Mouse (Mus musculus): ENCODE results near the gene Grm2. TPM values are rescaled to one million over a fixed set of nuclear protein-coding genes. Genes with fewer than 3 reads are reported as not detected.
"Not testable (repeated sequence)": the region's sequence is repeated elsewhere in the genome, so short reads cannot be mapped to it uniquely, and the experiment has no call there.

Gene Grm2
- total RNA-seq, 2 experiments from 2014 or later: 63.9 to 84.0 TPM

DNA sequence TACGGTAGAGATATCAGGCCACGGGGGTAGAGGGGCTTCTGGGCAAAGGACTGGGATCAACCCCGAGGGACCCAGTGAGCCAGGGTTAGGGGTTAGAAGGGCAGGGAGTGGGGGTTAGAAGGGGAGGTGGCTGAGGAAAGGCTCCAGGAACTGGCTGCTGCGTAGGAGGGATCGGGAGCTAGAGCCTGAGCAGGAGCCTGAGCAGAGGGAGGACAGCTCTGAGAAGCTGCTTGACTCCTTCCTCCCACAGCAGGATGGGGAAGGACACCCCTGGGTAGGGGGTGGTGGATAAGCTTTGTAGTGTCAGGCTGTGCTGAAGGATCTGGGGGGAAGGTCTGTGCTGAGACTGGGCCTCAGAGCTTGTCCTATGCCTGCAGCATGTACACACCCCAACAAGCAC lies 938 bp upstream of the Grm2 start:
- DNase-seq (ENCODE audit: extremely low spot score in 1 of 2, low spot score in 1 of 2): no peak

DNA sequence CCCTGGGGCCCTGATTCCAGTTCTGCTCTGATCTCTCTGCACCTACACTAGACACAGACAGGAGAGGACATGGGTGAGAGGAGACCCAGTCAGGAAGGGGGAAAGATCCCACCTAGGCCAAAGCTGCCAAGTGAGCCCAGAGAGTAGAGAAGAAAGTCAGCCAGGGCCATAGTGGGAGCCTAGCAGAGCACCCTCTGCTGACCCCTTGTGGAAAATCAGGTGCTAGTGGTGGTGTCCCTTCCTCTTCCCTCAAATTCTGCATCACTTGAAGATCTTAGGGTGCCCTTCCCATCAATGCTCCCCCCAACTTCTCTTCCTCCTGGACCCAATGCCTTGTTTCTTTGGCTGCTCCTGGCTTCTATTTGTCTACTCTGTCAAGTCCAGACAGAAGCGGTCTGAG lies 3.2 kb downstream of the Grm2 start:
- no peak for DNase-seq (ENCODE audit: extremely low spot score in 1 of 2, low spot score in 1 of 2)

DNA sequence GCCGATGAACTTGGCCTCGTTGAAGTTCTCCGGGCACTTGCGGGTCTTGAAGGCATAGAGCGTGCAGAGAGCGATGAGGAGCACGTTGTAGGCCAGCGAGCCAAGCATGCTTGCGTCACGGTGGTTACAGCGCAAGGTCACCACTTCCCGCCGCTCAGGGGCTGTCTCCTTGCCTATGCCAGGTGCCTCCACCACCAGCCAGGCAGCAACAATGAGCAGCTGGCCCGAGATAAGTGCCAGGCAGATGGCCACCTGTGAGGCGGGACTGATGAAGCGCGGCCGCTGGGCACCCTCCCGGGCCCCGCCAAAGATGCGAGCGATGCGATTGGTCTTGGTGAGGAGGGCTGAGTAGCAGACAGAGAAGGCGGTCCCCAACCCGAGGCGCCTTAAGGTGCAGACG lies 8.7 kb downstream of the Grm2 start:
- DNase-seq (ENCODE audit: extremely low spot score in 1 of 2, low spot score in 1 of 2): no peak

DNA sequence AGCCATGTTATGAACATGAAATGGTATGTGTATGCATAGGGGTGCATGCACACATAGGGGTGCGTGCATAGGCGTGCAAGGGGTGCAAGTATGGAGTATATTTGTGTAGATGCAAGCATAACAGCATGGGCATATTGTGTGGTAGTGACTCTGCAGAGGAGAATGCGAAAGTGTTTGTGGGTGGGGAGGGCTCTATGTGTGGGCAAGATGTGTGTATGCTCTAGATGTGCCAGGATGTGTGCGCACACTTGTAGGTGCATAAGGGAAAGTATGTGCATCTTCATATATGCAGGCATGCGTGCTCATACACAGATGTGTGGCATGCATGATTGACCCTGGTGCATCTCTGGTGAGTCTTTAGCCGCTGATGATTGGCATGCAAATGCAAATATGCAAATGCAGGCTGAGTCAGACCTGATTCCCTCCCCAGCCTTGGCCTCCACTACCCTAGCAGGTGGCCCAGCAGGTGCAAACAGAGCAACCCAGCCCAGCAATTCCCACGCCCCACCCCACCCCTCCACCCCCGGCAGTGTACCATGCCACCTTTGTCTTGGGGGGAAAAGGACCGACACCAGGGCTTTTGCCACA lies 10.1 kb downstream of the Grm2 start:
- peak in 1 of 2 experiments; percentile 53 for DNase-seq (ENCODE audit: extremely low spot score in 1 of 2, low spot score in 1 of 2)

DNA sequence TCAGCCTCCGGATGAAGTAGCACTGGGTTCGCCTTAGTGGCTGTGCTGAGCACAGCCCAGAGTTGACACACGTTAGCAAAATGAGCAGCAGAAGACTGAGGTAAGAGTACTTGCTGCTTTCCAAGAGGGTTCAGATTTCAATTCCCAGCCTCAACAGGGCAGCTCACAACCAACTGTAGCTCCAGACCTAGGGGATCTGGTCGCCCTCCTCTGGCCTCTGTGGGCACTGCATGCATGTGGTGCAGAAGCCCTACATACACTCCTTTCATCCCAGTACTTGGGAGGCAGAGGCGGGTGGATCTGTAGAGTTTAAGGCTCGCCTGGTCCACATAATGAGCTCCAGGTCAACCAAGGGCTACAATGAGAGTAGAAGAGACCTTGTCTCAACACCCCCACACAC lies 12.1 kb downstream of the Grm2 start:
- peak in 1 of 2 experiments; percentile 36 for DNase-seq (ENCODE audit: extremely low spot score in 1 of 2, low spot score in 1 of 2)

DNA sequence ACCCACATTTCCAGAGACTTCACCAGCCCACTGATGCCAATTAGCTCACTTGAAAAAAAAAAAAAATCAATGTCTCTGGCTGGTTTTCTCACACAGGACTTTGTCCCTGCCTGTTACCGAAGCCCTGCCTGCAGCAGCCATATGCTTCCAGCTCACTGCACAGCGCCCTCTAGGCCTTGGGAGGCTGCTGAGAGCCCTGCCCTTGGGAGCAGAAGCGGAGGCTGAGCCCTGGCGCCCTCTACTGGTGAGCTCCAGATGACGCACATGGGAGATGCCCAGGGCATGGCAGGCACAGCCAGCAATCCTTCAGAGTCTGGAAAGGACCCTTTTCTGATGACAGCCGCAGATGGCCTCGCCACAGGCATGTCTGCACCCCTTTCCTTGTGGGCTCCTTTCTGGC lies 12.8 kb downstream of the Grm2 start:
- peak; percentile 75 to 93 for DNase-seq (ENCODE audit: extremely low spot score in 1 of 2, low spot score in 1 of 2)

DNA sequence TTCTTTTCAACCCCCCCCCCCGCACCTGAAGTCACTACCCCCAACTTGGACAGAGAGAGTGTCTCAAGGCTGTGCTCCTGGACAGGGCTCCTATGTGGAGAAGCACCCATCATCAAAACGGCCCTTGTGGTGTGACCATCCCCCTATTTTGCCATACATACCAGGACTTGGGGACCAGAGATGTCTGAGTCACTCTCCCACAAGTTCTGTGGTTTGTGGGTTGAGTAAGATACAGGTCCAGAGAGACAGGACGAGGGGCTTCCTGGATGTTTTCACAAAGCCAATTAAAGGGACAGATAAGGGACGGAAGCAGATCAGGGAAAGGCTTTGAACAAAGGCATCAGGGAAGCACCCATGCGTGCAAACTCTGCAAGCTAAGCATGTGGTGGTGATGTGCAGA lies 14.5 kb downstream of the Grm2 start:
- no peak for DNase-seq (ENCODE audit: extremely low spot score in 1 of 2, low spot score in 1 of 2)

DNA sequence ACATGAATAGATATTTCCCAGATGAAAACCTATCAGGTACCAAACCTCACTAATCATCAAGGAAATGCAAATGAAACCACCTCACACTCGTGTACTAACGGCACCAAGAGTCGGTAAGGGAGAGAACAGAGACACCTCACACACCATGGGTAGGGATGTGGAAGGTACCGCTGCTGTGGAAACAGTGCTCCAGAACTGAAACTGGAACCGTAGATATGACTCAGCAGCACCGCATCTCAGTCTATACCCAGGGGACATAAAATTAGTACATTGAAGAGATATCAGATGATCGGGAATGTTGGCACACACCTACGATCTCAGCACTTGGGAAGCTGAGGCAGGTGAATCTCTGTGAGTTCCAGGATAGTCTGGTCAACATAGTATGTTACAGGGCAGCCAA lies 17.7 kb downstream of the Grm2 start:
- DNase-seq (ENCODE audit: extremely low spot score in 1 of 2, low spot score in 1 of 2): no peak

DNA sequence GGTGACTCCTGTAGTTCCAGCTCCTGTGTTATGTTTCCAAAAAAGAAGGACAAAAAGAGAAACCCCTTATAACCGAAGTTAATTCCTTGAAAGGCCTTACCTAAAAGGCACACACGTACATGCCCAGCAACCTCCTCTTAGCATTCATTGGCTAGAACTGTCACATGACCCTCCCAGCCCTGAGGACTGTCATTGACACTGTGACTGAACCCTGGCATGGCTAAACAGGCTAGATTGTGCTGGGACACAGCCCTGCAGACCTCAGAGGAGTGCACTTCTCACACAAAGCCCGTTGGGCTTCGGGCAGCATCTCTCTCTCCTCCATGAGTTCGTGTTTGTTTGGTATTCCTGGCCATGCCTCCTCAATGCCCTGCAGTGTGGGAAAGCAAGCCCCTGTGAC lies 23.7 kb downstream of the Grm2 start:
- DNase-seq (ENCODE audit: extremely low spot score in 1 of 2, low spot score in 1 of 2): no peak

DNA sequence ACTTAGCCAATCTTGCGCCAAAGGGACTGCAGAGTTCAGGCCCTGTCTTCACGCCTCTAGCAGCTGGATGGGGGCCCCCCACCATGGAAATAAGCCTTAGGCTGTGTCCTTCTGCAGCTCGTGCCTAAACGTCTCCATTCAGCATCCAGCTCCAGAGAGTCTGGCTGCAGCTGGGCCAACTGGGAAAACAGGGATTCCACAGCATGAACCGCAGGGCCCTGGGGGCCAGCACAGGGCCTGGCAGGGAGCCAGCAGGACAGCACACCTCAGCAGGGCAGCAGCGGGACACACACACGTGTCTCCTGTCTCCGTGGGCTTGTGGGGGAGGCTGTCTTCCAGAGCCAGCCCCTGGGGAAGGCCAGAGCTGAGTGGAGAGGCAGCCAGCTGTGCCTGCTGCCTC lies 28.1 kb downstream of the Grm2 start:
- not testable (repeated sequence) for DNase-seq (ENCODE audit: extremely low spot score in 1 of 2, low spot score in 1 of 2)

DNA sequence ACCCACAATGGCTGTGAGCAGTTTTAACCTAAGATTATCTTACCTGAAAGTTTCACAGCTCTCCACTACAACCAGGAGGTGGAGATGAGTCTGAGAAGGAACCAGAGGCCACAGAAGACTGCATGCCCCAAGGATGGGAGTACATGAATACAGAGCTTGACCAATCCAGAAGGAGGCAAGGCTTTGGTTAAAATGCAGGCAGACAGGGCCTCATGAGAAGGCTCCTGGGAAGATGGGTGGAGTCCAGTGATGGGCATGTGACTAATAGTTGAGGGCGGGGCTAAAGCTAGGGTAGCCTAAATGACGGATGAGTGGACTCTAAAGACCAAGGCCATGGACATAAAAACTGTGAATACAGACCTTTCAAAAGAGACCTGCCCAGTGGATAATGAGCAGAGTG lies 29.6 kb downstream of the Grm2 start, which contains the start of gene Iqcf6:
Iqcf6 (plus strand) TSS at position 301 of the 400 bp plus-strand sequence.
- DNase-seq (ENCODE audit: extremely low spot score in 1 of 2, low spot score in 1 of 2): no peak

DNA sequence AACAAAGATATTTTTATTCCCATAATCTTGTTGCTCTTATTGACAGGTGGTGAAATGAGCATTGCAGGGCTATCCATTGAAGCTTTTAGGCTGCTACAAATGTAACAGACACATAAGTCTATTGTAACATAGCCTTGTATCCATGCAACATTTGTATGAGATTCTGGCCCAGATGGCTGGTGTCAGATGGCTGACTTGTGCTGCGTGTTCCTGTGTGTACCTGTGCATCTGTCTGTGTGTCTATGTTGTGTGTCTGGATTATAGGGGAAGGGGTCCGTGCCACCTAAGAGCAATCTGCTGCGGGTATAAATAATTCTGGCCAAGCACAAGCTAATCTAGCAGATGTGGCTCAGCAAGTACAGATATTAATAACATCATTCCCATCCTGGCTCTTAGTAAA lies 38.4 kb downstream of the Grm2 start:
- DNase-seq (ENCODE audit: extremely low spot score in 1 of 2, low spot score in 1 of 2): peak; percentile 52 to 66

DNA sequence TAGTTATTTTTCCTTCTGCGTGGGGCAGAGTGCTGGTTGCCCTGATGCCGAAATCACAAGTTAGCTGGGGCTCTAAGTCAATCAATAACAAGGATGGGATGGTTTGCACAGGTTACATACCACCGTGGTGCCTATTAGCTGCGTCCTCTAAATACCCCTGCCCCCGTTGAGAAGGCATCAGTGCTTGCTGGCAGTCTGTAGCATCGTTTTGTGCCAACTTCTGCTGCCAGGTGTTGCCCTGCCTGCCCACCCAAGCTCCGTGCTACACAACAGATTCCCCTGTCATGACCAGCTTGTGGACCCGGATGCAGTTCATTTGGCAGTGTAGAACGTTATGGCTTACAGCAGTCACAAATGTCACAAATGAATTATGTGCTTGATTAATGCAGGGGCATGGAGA lies 39.6 kb downstream of the Grm2 start:
- no peak for DNase-seq (ENCODE audit: extremely low spot score in 1 of 2, low spot score in 1 of 2)

DNA sequence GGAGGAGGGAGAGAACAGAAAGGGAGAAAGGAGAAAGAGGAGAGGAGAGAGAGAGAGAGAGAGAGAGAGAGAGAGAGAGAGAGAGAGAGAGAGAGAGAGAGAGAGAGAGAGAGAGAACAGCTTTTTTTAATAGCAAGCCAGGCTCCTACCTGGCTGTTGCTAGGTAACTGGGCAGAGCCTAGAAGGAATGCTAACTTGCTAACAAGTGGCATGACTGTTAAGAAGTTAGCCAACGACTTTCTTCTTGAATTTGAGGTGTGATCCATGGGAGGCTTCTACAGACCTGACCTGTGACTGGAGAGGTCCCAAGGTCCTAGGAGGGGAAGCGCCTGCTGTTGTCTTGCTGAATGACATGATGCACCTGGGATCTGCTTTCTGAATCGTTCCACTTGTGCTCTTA lies 41.3 kb downstream of the Grm2 start:
- DNase-seq (ENCODE audit: extremely low spot score in 1 of 2, low spot score in 1 of 2): no peak

DNA sequence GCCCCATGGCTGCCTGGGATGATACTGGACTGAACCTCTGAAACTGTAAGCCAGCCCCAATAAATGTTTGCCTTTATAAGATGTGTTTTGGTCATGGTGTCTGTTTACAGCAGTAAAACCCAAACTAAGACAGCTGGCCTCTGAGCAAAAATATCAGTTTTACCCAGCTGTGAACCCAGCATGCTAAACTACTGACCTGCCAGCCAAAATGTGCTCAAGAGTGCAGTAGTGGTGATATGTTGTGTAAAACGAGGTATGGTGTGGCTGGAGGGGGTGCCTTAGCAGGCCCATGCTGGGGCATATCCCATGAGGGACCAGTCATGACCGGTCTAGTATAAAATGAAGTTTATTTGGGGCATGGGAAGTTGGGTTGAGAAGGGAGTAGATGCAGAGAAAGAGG lies 41.9 kb downstream of the Grm2 start:
- DNase-seq (ENCODE audit: extremely low spot score in 1 of 2, low spot score in 1 of 2): no peak

DNA sequence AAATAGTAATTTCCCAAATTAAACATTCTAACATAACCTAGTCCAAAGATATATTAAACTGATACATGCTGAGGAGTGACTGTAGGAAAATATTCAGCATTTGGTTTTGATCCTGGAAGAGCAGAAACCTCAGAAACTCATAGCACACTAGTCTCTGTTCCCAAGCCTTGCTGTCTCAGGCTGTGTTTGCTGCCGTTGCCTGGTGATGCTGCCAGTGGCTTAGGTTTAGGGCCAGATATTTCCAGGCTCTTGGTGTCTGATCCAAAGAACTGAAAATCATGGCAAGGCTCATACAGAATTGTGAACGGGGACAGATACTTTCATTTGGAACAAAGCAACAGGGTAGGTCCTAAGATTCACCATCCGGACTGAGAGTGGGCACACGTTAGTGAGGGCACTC lies 45.2 kb downstream of the Grm2 start:
- no peak for DNase-seq (ENCODE audit: extremely low spot score in 1 of 2, low spot score in 1 of 2)

DNA sequence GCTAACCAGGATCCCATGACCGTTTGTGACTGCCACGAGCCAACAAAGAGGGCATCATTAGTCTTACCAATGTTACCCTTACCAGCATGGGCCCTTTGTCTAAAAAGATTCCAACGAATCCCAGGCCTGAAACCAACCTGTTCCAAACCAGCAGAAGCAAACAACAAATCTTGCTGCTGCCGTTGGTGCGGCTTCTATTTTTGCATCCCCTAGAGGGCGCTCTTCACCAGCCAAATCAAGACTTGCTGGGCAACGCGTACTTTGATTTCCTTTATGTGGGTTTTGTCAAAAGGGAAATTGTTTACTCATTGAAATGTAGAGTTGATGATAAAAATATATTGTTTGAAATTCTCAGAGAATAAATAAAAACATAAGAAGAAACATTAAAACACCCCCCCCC lies 55.3 kb downstream of the Grm2 start:
- DNase-seq (ENCODE audit: extremely low spot score in 1 of 2, low spot score in 1 of 2): peak in 1 of 2 experiments; percentile 78

DNA sequence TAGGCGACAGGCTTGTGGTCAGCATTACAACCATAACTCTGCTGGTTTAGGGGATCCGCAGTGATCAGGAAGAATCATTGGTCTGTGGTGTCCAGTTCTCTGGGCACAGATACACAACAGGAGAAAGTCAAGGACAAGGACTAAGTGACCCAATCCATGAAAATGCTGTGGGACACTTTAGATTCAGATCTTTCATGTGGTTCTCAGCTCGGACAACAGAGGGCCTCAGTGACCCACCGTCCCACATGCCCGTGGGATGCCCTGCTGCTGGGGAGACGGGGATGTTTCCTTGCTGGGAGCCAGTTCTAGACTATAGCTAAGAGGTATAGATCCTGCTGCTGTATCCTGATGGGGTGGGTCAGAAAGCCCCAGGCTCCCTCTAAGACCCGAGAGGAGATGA lies 57.4 kb downstream of the Grm2 start:
- DNase-seq (ENCODE audit: extremely low spot score in 1 of 2, low spot score in 1 of 2): no peak

DNA sequence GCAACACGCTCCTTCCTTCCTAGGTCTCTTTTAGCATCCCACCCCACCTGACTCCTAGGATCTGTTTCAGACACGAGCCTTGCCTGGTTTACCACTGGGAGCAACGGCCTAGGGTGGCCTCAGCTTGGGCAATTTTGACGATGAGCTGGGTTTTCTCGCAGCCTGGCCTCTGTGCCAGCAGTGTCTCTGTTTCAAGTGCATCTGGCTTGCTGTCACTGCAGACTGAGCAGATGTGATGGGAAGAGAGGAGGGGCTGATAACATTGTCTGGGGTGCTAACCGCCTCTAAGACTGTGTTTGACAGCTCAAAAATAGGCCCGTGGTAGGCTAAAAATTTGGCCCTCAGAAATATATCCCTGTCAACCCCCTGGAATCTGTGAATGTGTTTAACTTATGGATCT lies 60.0 kb downstream of the Grm2 start:
- no peak for DNase-seq (ENCODE audit: extremely low spot score in 1 of 2, low spot score in 1 of 2)

DNA sequence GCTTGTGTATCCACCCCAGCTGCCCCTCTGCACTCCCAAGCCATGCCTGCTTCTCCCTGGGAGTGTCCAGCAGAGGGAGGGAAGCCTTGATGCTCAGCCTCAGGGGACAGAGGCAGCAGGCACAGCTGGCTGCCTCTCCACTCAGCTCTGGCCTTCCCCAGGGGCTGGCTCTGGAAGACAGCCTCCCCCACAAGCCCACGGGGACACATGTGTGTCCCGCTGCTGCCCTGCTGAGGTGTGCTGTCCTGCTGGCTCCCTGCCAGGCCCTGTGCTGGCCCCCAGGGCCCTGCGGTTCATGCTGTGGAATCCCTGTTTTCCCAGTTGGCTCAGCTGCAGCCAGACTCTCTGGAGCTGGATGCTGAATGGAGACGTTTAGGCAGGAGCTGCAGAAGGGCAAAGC lies 60.5 kb downstream of the Grm2 start:
- not testable (repeated sequence) for DNase-seq (ENCODE audit: extremely low spot score in 1 of 2, low spot score in 1 of 2)

Measured in layer of hippocampus, postnatal 25 days (tissue).